Mouse (Mus musculus) spleen, postnatal 4 days (tissue): Measurements from ENCODE around the gene Dlgap3.

ENCODE experiments used
- DNase-seq, 2 experiments: peaks; one replicate each; pipeline ENCODE4 v3.0.0; 2022; ENCODE audit warnings: low spot score in 2 of 2

The Dlgap3 gene

GRCm38 (mm10) chr4:127215799-127216198 lies 46.8 kb downstream of the Dlgap3 start:
- DNase-seq = no peak

DNA sequence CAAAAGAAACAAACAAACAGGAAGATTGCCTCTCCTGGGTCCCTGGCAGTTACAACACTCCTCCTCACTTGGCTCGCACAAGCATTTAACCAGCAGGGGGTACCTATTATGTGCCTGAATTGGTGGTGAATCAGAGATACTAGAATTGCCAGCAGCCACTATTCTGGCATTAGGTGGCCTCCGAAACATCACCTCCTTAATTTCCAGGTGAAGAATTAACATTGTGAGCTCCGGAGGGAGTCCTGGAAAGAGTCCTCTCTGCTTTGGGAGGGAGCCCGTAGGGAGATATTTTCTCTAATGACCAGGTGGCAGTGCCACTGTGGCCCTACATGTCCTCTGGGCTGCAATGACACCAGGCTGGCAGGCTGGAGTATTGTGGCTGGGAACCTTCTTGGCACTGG lies 47.2 kb downstream of the Dlgap3 start:
- DNase-seq = no peak

DNA sequence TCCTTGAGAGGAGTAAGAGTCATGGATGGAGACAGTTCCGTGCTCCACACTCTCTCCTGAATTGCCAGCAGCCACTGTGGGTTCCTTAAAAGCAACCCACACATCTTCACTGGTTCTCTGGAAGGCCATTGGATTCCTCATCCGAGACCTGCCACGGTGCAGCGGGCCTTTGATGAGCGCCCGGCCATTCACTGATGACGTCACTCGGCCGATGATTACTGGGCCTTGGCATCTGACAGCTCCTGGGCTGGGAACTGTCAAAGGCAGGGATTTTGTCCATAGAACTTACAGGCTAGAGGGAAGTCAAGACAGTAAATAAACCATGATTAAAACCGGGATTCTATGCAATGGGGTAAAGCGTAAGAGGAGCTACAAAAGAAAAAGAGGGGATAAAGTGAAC lies 48.0 kb downstream of the Dlgap3 start:
- DNase-seq = no peak

DNA sequence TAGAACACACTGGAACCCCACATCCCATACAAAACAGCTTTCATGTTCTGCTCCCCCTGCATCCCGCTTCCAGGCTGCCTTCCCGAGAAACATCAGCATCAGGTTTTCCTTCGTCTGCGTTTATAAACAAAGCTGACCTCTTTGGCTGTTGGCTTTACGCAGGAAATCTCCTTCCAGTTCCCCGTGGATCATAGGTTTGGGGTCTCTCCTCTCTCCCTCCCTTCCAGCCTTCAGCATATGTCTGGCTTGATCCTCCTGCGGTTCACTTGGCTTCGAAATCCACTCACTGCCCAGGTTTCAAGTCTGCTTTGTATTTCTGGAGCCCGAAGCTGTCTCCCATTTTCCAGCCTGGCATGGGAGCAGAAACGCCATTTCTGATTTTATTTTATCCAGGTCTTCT lies 54.3 kb downstream of the Dlgap3 start:
- DNase-seq = no peak

DNA sequence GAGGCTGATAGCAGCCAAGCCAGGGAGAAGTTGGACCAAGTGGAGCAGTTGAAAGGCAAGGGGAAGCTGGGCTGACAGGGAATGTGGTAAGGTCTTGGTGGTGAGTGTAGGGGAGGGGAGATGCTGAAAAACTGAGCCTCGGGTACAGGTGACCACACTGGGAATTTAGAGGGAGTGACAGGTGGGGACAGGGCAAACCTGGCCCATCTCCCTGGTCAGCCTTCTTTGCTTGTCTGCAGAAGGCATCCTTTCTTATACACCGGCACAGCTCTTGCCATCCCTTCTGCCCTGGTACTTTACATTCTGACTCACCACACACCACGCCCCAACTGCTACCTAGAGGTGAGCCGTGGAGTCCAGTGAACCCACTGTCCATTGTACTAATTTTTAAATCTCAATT lies 54.8 kb downstream of the Dlgap3 start:
- no peak for DNase-seq

- no peak for DNase-seq
These were observed 55.6 kb downstream of the Dlgap3 start for GRCm38 (mm10) chr4:127224444-127225100.

DNA sequence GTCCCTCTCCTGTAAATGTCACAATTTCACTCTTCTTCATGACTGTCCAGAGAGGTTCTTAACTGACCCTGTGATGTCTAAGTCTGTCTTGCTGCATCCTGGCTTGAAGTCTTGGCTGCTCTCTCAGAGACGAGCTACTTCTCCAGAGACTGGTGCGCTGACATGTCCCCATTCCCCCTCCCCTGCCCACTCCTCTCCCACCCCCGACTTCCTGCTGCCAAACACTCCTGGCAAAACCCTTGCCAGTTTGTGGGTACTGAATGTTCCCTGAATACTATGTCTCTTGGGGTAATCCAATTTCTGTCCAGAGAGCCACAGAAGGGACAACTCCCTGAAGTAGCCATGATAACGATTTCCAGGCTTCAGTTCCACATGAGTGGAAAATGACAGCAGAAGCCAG lies 57.1 kb downstream of the Dlgap3 start:
- DNase-seq = no peak

DNA sequence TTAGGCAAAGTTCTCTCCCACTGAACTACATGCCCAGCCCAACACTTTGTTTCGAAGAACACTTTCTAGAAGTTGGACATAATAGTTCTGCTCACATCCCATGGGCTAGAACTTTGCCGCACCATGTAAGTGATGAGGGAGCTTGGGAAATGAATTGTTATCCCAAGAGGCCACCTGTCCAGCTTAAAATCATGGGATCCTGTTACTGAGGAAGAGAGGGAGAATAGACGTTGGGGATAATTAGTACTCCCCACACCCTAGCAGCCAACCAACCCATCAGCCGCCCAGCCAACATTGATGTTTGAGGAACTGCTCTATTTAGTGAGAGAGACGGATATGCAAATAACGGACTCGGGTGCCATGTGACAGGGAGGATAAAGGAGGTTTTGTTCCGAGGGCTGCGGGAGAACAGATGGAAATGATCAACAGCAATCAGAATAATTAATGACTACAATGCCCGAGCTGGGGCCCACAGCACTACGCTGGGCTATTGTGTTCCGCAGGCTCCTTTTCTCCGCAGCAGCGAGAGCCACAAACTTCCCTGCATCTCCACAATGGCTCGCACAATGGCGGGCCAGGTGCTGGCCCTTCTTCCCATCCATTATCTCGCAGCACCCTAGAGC lies 58.2 kb downstream of the Dlgap3 start:
- no peak for DNase-seq

GRCm38 (mm10) chr4:127232028-127232427 lies 63.0 kb downstream of the Dlgap3 start:
- no peak for DNase-seq

DNA sequence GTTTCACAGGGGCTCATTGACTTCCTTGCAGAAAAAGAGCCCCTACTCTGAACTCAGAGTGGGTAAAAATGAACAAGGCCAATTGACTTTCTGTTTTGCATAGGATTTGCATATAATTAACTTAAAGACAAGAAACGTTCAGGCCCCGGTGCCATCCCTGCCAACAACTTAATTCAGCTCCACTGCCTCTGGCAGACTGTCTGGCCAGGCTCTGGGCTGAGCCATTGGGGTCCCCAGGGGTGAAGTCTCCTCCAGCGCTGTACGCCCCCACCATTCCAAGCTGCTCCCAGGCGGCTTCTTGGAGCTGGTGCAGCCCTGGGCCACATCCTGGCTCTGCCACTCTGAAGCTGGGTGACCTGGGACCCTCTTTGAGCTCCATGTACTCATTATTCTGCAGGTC lies 63.5 kb downstream of the Dlgap3 start:
- no peak for DNase-seq

- no peak for DNase-seq
These were observed 64.6 kb downstream of the Dlgap3 start for GRCm38 (mm10) chr4:127233416-127234125.

GRCm38 (mm10) chr4:127235742-127236487 lies 66.9 kb downstream of the Dlgap3 start:
- peak; percentile 82 to 94 for DNase-seq

DNA sequence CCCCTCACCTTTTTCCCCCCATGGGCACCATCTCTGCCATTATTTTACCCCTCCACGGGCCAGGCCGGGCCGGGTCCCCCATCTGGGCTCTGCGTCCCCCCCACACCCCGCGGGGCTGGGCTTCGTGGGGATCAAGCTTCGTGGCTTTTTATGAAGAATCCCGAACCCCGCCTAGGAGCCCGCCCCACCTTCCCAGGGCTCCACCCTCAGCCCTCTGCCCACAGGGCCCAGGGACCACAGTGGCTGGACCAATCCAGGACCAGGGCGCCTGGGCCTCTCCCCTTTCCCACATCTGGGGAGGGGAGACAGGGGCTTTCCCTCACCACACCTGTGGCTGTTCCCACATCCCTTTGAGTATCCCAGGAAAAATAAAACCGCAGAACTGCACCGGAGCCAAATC lies 67.6 kb downstream of the Dlgap3 start:
- peak in 1 of 2 experiments; percentile 63 for DNase-seq

- no peak for DNase-seq
These were observed 68.3 kb downstream of the Dlgap3 start for GRCm38 (mm10) chr4:127237271-127237670.

DNA sequence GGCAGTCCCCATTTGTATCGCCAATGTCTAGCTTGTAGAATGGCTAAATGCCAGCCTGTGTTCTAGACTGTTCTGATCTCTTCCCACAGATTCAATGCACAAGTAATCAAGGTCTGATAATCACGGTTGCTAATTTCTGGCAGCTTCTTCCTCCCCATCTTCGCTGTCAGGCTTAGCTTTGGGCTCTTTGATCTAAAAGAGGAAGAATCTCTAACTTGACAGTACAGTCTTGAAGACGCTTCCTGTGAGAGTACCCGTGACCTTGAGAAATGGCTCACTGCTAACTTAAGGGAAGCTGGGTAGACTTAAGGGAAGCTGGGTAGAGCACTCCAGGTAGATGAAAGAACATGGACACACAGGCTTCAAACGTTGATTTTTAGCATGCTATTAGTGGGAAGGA lies 73.7 kb downstream of the Dlgap3 start:
- no peak for DNase-seq

DNA sequence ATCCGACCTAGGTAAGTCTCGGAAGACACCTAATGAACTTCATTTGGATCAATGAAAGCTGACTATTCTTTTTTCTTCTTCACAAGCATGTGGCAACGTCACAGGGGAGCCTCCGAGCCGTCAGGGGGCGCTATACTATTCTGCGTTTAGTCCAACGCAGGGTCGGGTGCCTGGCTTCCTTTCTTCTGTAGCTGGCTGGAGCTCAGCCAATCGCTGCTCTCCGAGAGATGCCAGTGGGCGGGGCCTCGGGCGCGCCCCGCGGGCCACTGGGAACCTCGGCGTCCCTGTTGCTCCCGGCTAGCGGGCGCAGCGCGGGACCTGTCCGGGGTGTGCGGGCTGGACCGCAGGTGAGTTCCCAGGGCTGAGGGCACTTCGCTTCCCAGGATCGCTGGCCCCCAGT lies 74.5 kb downstream of the Dlgap3 start, which contains the start of gene Smim12:
TSS of gene Smim12 (plus strand) at position 233 of the 400 bp plus-strand sequence.
- peak; percentile 99 to 100 for DNase-seq

- no peak for DNase-seq
These were observed 74.9 kb downstream of the Dlgap3 start for GRCm38 (mm10) chr4:127243953-127244352.

GRCm38 (mm10) chr4:127249701-127250349 lies 80.8 kb downstream of the Dlgap3 start:
- peak; percentile 90 to 96 for DNase-seq

DNA sequence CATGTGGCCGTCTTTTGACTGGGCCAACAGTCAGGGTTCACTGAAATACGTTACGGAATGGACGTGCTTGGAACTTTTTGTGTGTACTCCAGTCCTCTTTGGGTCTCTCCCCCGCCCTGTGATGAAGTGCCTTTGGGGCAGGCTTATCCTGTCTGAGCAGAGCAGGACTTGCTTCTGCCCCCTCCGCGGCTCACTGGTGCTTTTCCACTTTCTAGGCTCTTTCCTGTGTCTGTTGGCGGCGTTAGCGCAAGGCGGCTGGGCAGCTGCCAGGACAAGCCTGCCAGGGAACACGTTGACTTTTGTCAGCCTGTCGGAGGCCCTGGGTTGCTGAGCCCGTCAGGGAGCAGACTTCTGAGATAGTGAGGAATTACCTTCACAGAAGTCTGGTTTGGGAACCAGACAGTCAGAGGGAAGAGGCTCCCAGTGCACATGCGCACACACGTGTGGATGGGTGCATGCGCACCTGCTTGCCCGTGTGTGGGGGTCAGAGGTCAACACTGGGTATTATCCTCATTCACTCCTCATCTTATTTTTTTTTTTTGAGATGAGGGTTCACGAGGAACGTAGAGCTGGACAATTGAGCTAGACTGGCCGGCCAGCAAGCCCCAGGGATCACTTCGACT lies 83.1 kb downstream of the Dlgap3 start:
- DNase-seq = peak in 1 of 2 experiments; percentile 26

DNA sequence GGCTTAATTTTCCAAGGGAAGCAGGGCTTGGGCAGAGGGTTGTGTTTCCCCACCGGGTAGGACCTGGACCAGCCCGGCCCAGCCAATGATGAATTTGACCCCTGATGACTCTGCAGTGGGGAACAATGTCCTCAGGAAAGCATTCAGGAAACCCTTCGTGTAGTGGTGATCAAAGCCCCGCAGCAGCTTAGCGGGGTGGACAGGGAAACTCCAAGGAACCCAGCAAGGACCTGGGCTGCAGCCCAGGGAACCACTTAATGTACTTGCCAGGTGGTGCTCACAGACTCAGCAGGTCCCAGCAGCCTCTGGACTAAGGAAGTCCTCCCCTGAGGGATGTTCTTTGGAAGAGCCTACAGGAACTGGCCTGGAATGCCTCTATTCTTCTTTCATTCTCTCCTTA lies 87.7 kb downstream of the Dlgap3 start:
- DNase-seq = no peak

GRCm38 (mm10) chr4:127258186-127258897 lies 89.3 kb downstream of the Dlgap3 start:
- no peak for DNase-seq
